Mouse (Mus musculus): ENCODE measurements at regions not wholly inside any gene's neighbourhood (a gene's known extent, or its start where the extent isn't known, plus 50 kb on each side); places are given as distances from the start of the nearest gene placed in this dataset.

DNA sequence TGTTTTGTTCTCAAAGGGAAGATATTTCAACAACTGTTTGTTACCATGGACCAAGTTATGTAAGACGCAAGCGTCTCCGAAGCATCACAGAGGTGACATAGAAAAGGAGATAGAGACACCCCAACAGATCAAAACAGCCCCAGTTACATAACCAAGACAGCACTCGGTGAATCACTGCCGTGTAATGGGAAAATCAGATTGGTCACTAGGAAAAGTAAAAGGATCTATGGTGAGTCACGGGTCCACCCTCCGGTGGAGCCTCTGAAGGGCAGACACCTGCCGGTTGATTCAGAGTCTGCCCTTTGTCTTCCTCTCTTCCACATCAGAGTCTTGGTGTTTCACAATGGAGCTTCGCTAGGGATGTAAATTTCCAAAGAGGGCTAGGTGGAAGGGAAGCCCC, 62.9 kb upstream of the Odc1 start:
- no peak for DNase-seq

DNA sequence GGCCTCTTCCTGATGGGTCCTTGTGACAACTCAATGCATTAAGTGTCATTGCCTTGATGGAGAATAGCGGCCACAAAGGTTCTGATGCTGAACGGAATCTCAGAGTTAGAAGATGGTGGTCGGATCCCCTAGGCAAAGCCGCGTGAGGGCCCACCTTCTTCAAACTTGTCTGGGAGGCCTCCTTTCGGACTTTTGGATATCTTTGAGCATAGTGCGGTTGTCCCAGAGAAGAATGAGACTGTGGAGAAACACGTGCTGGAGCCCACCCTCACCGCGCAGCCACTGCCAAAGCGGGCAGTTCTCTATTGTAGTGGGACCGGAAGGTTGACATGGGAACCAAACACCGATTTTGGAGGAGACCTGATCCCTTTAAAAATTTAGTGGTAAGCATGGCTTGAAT, 62.4 kb upstream of the Odc1 start:
- DNase-seq = no peak

DNA sequence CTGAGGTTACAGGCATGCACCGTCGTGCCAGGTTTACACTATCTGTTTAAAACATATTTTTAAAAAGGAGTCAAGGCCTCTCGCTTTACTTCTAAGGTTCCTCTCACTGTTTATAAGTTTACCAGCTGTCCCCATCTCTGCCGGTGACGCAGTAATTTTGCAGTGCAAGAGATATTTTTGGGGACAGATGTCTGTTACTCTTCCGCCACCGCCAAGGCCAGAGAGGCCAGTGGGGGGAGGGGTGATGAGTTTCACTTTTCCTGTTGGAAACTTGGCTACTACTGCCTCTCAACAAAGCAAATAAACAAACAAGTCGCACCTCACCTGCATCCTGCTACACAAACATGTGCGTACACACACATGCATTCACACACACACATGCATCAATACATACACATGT, 60.1 kb upstream of the Odc1 start:
- DNase-seq = peak; percentile 81

DNA sequence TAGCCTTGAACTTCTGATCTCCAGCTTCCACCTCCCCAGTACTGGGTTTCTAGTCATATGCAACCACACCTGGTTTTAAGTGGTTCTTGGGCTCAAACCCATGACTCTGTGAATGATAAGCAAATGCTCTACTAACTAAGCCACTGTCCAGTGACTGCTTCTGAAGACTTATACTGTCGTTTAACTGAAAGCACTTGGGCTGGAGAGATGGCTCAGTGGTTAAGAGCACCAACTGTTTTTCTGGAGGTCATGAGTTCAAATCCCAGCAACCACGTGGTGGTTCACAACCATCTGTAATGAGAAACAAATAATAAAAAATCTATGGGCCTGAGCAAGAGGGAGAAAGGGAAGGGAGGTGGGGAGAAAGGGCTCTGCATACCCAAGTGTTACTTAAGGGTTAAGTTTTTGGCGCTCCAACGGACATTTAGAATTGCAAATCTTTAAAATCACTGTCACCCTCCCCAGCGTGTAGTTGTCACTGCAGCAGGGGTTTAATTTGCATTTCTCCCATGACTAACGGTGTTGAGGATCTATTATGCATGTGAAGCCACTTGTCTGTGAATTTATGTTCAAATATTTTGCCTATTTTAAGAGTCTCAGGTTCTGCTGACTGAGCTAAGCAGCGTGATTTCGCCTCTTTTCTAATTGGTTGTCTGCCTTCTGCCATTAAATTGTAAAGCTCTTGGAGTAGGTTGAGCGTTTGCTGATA, 58.4 kb upstream of the Odc1 start:
- DNase-seq = no peak

DNA sequence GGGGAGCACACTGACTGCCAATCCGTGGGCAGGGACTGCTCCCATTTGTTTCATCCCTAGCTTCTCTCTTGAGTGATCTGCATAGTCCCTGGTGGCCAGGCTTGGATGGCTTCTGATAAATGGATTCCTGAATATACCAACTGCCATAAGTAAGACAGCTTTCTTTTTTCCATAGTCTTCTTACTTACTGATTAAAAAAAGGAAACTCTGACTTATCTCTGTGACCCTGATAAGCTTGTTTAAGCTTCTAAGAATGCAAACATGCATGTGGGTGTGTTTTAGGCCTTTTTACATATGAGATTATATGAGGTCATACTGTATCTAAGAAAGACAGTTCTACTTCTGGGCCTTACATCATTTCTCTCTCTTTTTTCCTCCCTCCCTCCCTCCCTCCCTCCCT, 57.3 kb upstream of the Odc1 start:
- DNase-seq = no peak

DNA sequence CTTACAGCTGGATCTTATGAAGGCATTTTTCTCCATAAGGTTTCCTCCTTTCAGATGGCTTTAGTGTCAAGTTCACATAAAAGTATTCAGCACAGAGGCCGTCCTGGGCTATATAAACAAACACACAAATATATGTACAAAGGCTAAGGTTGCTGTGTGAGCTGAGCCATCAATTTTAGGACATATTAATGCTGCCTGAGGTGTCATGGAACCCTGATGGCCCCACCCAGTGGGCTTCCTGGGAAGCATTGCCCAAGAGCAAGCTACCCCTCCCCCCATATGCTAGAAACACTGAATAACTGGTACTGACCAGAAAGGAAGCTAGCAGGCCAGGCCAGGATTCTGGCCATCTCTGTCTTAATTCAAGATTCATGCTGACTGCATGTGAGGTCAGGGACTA, 56.4 kb upstream of the Odc1 start:
- DNase-seq = no peak

DNA sequence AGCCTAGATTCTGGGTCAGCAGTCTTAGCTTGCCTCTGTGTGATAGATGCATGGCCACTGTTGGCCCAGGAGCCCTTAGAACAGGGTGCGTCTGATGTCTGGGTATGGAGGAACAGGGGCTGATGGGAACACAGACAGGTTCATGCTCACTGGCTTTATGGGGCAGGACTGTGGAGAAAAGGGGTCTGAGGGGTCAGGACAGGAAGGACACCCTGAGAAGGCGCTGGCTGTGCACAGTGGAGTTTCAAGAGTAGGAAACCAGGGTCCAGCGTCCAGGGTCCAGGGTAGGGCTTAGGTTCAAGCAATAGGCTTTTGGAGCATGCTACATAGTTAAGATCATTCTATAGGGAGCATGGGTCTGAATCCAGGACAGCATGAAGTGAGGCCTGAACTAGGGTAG, 54.6 kb upstream of the Odc1 start:
- no peak for DNase-seq

DNA sequence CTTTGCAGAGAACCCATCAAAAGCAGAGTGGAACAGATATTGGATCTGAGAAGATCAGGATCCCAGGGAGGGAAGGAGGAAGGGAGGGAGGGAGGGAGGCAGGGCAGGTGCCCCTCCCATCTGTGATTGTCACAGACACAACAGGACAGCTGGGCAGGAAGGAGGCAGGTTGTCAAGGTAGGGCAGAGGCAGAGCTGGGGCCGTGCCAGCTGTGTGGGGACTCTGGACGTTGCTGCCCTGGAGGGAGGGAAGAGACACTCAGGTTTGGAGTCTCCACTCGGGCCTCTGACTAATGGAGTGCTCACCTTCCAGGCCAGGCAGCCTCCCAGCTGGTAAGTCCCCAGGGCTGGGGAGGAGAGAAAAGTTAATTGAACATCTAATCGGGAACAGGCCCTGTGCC, 52.0 kb upstream of the Odc1 start:
- DNase-seq = no peak

DNA sequence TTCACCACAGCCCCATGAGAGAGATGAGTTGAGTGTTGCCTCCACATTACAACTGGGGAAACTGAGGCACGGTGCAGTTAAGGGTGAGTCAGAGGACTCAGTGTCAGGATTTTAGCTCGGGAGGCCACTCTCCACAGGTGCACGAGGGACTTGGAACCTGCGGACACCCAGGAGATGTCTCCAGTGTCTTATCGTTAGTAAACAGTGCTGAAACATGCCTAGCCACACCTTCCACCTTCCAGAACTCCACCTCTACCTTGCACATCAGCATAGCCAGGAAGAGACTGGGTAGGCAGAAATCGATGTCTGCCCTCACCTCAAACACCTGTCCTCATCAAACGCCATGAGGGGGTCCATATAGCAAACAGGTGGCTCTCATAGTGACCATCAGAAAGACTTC, 51.5 kb upstream of the Odc1 start:
- DNase-seq = no peak

DNA sequence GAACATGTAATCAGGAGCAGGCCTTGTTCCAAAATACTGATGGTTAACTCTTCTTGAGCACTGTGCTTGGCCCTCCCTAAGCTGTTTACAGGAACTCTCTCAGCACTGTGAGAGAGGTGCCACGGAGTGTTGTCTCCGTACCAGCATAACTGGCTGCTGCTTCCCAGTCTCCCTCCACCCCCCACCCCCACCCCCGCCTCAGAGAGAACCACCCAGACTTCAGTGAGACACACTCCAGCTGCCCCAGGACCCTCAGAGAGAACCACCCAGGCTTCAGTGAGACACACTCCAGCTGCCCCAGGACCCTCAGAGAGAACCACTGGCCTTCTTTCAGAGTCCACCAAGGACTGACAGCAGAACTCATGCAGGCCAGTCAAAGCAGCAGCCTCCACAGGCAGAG, 50.8 kb upstream of the Odc1 start:
- no peak for DNase-seq
